Mouse (Mus musculus) cerebellum, adult 8-10 months (tissue): ENCODE data around the gene Rrad.
"Not testable (repeated sequence)": the region's sequence is repeated elsewhere in the genome, so short reads cannot be mapped to it uniquely, and the experiment has no call there.

Experiments
- DNase-seq: peaks from one replicate; pipeline ENCODE4 v3.0.0; 2022

Rrad gene

GRCm38 (mm10) chr8:104630981-104631663, at the start of gene Rrad:
Rrad (minus strand) TSS chr8:104631327.
- no peak for DNase-seq

GRCm38 (mm10) chr8:104655614-104656013, 24.5 kb upstream of the Rrad start:
- DNase-seq: no peak

- DNase-seq: peak; percentile 80
Measured at GRCm38 (mm10) chr8:104654984-104655383, 23.9 kb upstream of the Rrad start.

GRCm38 (mm10) chr8:104644187-104644586, 13.1 kb upstream of the Rrad start:
- DNase-seq: not testable (repeated sequence)

GRCm38 (mm10) chr8:104642324-104642654, 11.2 kb upstream of the Rrad start:
- no peak for DNase-seq

GRCm38 (mm10) chr8:104641426-104642323, 10.5 kb upstream of the Rrad start, which contains the start of gene Ciao2b:
Ciao2b (minus strand) TSS chr8:104641965.
- peak; percentile 88 for DNase-seq

GRCm38 (mm10) chr8:104640831-104641370, 9.8 kb upstream of the Rrad start:
- DNase-seq: no peak

GRCm38 (mm10) chr8:104640241-104640640, 9.1 kb upstream of the Rrad start:
- DNase-seq: no peak

GRCm38 (mm10) chr8:104638010-104638409, 6.9 kb upstream of the Rrad start:
- DNase-seq: no peak

- DNase-seq: no peak
Measured at GRCm38 (mm10) chr8:104635004-104635710, 4.0 kb upstream of the Rrad start.

- DNase-seq: no peak
Measured at GRCm38 (mm10) chr8:104633156-104633744, 2.1 kb upstream of the Rrad start.

GRCm38 (mm10) chr8:104632486-104632885, 1.4 kb upstream of the Rrad start:
- no peak for DNase-seq

GRCm38 (mm10) chr8:104631975-104632374, 848 bp upstream of the Rrad start:
- DNase-seq: no peak

GRCm38 (mm10) chr8:104630574-104630973, 553 bp downstream of the Rrad start:
- DNase-seq: no peak

- no peak for DNase-seq
Measured at GRCm38 (mm10) chr8:104630111-104630479, 1.0 kb downstream of the Rrad start.

GRCm38 (mm10) chr8:104629306-104630110, 1.6 kb downstream of the Rrad start:
- DNase-seq: no peak

GRCm38 (mm10) chr8:104628402-104628801, 2.7 kb downstream of the Rrad start:
- no peak for DNase-seq

GRCm38 (mm10) chr8:104627065-104627740, 3.9 kb downstream of the Rrad start:
- DNase-seq: no peak

GRCm38 (mm10) chr8:104624161-104624560, 7.0 kb downstream of the Rrad start, which contains the start of gene Cdh16:
Cdh16 (minus strand) TSS chr8:104624396.
- no peak for DNase-seq

GRCm38 (mm10) chr8:104620765-104621164, 10.4 kb downstream of the Rrad start:
- no peak for DNase-seq

- no peak for DNase-seq
Measured at GRCm38 (mm10) chr8:104613119-104613518, 18.0 kb downstream of the Rrad start.
